Mouse (Mus musculus) testis, adult 2 months (tissue): ENCODE measurements around the gene Thsd4.

Experiments used
- CTCF ChIP-seq: fragments of 200-500 bp; IDR thresholded peaks from 2 replicates; pipeline ENCODE4 v1.5.1; 2012; ENCODE audit warnings: low read depth, mild to moderate bottlenecking, inconsistent platforms, low read length, moderate library complexity; ENCODE audit not compliant: control insufficient read depth, insufficient read depth, insufficient replicate concordance
- POLR2A ChIP-seq: fragments of 200-500 bp; IDR thresholded peaks from 2 replicates; pipeline ENCODE4 v1.6.1; 2012; ENCODE audit warnings: low read depth, mild to moderate bottlenecking, inconsistent platforms, low read length, moderate library complexity; ENCODE audit not compliant: control insufficient read depth

DNA sequence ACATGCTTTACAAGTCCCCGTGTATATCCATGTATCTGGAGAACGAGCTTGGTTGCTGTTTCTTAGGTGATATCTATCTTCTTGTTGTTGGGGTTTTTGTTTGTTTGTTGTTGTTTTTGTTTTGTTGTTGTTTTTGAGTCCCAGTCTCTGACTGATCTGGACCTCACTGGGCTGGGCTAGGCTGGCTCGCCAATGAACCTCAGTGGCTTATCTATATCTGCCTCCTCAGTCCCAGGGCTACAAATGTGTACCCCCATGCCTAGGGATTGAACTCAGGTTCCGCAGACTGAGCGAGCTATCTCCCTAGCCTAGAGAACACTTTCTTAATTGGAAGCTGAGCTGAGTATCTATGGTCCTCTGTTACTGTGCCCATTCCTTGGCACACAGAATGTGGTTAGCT, 241.1 kb downstream of the Thsd4 start:
- no peak for TF ChIP-seq CTCF
- no peak for TF ChIP-seq POLR2A
